ENCODE assay signal across 8 mouse cellular contexts in the genomic region with DNA sequence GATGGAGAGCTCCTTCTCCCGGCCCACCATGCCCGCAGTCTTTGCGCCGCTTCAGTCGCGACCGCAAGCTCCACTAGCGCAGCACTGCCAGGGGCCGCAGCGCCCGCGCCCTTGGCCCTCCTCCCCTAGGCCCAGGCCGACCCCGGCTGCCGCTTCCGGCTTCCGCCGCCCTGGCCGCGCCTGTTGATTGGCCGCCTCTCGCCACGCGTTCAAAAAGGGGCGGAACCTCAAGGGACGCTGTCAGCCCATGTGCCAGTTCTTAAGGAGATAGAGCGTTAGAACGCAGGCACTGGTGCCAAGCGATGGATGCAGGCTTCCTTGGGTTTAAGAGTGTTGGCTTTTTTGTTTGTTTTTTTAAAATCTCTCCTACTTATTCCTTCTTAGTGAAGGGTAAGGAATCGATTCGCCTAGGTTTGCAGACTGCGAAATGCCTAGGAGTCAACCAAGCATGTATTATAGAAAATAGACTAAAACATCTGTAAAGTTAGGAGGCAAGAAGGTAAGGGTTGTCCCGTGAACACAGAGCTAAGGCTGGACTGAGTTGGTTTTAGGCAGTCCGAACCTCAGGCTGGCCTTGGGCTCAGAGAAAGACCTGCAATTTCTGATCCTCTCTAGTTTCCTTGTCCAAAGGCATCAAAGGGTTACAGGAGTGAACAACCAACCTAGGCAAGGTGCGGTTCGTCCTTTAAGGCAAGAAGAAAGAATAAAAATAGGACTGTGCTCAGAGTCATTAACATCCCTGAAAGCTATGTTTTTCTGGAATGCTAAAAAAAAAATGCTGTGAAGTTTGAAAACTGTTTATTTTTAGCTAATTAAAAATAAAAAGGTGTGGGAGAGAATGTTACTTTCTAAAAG. TPM values are rescaled to one million over a fixed set of nuclear protein-coding genes. Genes with fewer than 3 reads are reported as not detected.
DNase-seq lines count a peak whose midpoint lies in the region; ATAC-seq and TF ChIP-seq lines count a peak whose summit lies in the region.

No protein-coding gene starts in this region.

- H3K27ac ChIP-seq in ES-E14 (ENCODE audit: insufficient read depth, low read depth, low read length, poor library complexity, severe bottlenecking): peak overlapping the region; percentile 98; the same call in 1 of the 2 replicates
- peak overlapping the region; percentile 76 for H3K27ac ChIP-seq in forebrain, embryonic 16.5 days (ENCODE audit: low read length)
- H3K27ac ChIP-seq in lung, embryonic 15.5 days: peak overlapping the region; percentile 95

- DNase-seq in ES-E14 (ENCODE audit: low read depth, low spot score): peak; percentile 88
- DNase-seq in cerebellum, adult 11-12 months: peak; percentile 93
- DNase-seq in heart, postnatal 4 days: peak; percentile 96
- peak; percentile 91 for DNase-seq in layer of hippocampus, adult 8-10 months (ENCODE audit: low spot score in 2 of 2)
- DNase-seq in ovary, adult 18-20 months (ENCODE audit: low spot score): peak; percentile 91
- DNase-seq in thymus, postnatal 0 days (ENCODE audit: low spot score): peak; percentile 95

- H3K9ac ChIP-seq in ES-E14 (ENCODE audit: insufficient read depth, low read depth, low read length, poor library complexity, severe bottlenecking): peak overlapping the region; percentile 74
- H3K9ac ChIP-seq in forebrain, embryonic 16.5 days (replicated peaks; ENCODE audit: low read depth, low read length): peak overlapping the region; percentile 76
- peak overlapping the region; percentile 68 for H3K9ac ChIP-seq in lung, embryonic 15.5 days

- H3K4me2 ChIP-seq in forebrain, embryonic 16.5 days (ENCODE audit: low read length): peak overlapping the region; percentile 98
- H3K4me2 ChIP-seq in lung, embryonic 15.5 days: peak overlapping the region; percentile 89

- peaks cover 7% of the 10 kb centered on the region for H3K36me3 ChIP-seq in ES-E14 (ENCODE audit: control insufficient read depth, insufficient read depth, low read length, poor library complexity, severe bottlenecking)
- no peaks in the 10 kb centered on the region for H3K36me3 ChIP-seq in forebrain, embryonic 16.5 days (ENCODE audit: control insufficient read depth, insufficient read depth)
- no peaks in the 10 kb centered on the region for H3K36me3 ChIP-seq in lung, embryonic 15.5 days

- peaks cover 2 to 10% of the 10 kb centered on the region in 2 experiments; a peak in 2 of 4 replicates for H3K4me1 ChIP-seq in ES-E14 (ENCODE audit: control insufficient read depth in 2 of 2, insufficient read depth in 2 of 2, low read length in 2 of 2, poor library complexity in 1 of 2)
- H3K4me1 ChIP-seq in forebrain, embryonic 16.5 days (replicated peaks; ENCODE audit: control insufficient read depth, insufficient read depth, low read length): peaks cover 36% of the 10 kb centered on the region
- H3K4me1 ChIP-seq in lung, embryonic 15.5 days: peaks cover 22% of the 10 kb centered on the region

- under 1% methylated on average over 35 of the region's 36 CpGs for WGBS in forebrain, embryonic 16.5 days
- 0% methylated on average over 36 of the region's 36 CpGs for WGBS in lung, embryonic 15.5 days

- ATAC-seq in forebrain, embryonic 16.5 days: peak; percentile 98
- peak; percentile 96 for ATAC-seq in lung, embryonic 15.5 days (ENCODE audit: borderline replicate concordance, extremely low read depth, low FRiP score, low TSS enrichment)

- H3K9me3 ChIP-seq in ES-E14 (ENCODE audit: control insufficient read depth, insufficient read depth, low read depth, low read length): no peaks in the 10 kb centered on the region
- no peaks in the 10 kb centered on the region for H3K9me3 ChIP-seq in forebrain, embryonic 16.5 days (ENCODE audit: control insufficient read depth, low read length)
- H3K9me3 ChIP-seq in lung, embryonic 15.5 days: no peaks in the 10 kb centered on the region

- peak overlapping the region; percentile 89 to 93 for H3K4me3 ChIP-seq in ES-E14 (ENCODE audit: insufficient read depth in 1 of 2, low read depth in 1 of 2, low read length in 2 of 2, poor library complexity in 1 of 2, severe bottlenecking in 1 of 2)
- H3K4me3 ChIP-seq in forebrain, embryonic 16.5 days (replicated peaks; ENCODE audit: low read length): peak overlapping the region; percentile 83
- H3K4me3 ChIP-seq in lung, embryonic 15.5 days: peak overlapping the region; percentile 92

- in situ Hi-C loops in ES-E14 (cut with MboI; ENCODE audit: low sequenced_read_pairs in 2 of 2, unreplicated experiment in 2 of 2): no loop called here

- no peaks in the 10 kb centered on the region for H3K27me3 ChIP-seq in forebrain, embryonic 16.5 days (replicated peaks; ENCODE audit: control insufficient read depth, insufficient read depth, low read length)
- H3K27me3 ChIP-seq in lung, embryonic 15.5 days: no peaks in the 10 kb centered on the region

TF ChIP-seq in ES-E14, 5 proteins besides CTCF, POLR2A, EP300 and RAD21:
- TF ChIP-seq HCFC1 (IDR thresholded peaks at IDR 0.05; ENCODE audit: borderline replicate concordance, insufficient read depth, low read length) (0 out of 2 replicates have a peak, but pooled peaks have one; percentile 22), ZC3H11A (IDR thresholded peaks at IDR 0.05; ENCODE audit: borderline replicate concordance, low read depth, low read length) (no peak)

RNA-seq across cellular contexts. Expression of a gene that starts 2.3 kb away (rescaled TPM):
- 81.1 and 86.3 TPM in 2 replicates for total RNA-seq in ES-E14 (2012; rRNA removed)
- 79.9 and 95.1 TPM in 2 replicates for polyA plus RNA-seq in forebrain, embryonic 16.5 days (2015; fragmentation: Nextera tagmentation; extraction: Ambion mirVana)
- 10 to 100 TPM; 89.0 TPM for total RNA-seq in heart, postnatal 4 days (2021)
- 100 to 1,000 TPM; 120 to 127 (median 125) TPM for total RNA-seq in layer of hippocampus, adult 8-10 months (2022)
- 92.6 and 94.4 TPM in 2 replicates for polyA plus RNA-seq in lung, embryonic 15.5 days (2015; fragmentation: Nextera tagmentation; extraction: Ambion mirVana)
- 133 and 139 TPM in 2 replicates for polyA plus RNA-seq in thymus, postnatal 0 days (2015; fragmentation: Nextera tagmentation; extraction: Ambion mirVana)

RNA-seq across cellular contexts. Expression of a gene that starts 40.5 kb away (rescaled TPM):
- 108 TPM in 2 replicates for total RNA-seq in ES-E14 (2012; rRNA removed)
- polyA plus RNA-seq in forebrain, embryonic 16.5 days (2015; fragmentation: Nextera tagmentation; extraction: Ambion mirVana): 16.8 and 19.1 TPM in 2 replicates
- 10 to 100 TPM; 36.3 to 43.2 TPM for total RNA-seq in heart, postnatal 4 days (2021)
- under 1 TPM in 3 of 4 experiments, not detected in 1; 0.37 to 0.57 (median 0.45) TPM for total RNA-seq in layer of hippocampus, adult 8-10 months (2022)
- 51.7 and 57.0 TPM in 2 replicates for polyA plus RNA-seq in lung, embryonic 15.5 days (2015; fragmentation: Nextera tagmentation; extraction: Ambion mirVana)
- polyA plus RNA-seq in thymus, postnatal 0 days (2015; fragmentation: Nextera tagmentation; extraction: Ambion mirVana): 47.1 and 51.6 TPM in 2 replicates

RNA-seq across cellular contexts. Expression of a gene that starts 40.7 kb away (rescaled TPM):
- total RNA-seq in ES-E14 (2012; rRNA removed): 124 and 133 TPM in 2 replicates
- polyA plus RNA-seq in forebrain, embryonic 16.5 days (2015; fragmentation: Nextera tagmentation; extraction: Ambion mirVana): 69.9 and 81.5 TPM in 2 replicates
- 10 to 100 TPM; 30.6 to 31.7 TPM for total RNA-seq in heart, postnatal 4 days (2021)
- 10 to 100 TPM; 16.7 to 21.6 (median 18.3) TPM for total RNA-seq in layer of hippocampus, adult 8-10 months (2022)
- 156 and 161 TPM in 2 replicates for polyA plus RNA-seq in lung, embryonic 15.5 days (2015; fragmentation: Nextera tagmentation; extraction: Ambion mirVana)
- 144 and 146 TPM in 2 replicates for polyA plus RNA-seq in thymus, postnatal 0 days (2015; fragmentation: Nextera tagmentation; extraction: Ambion mirVana)

Comparison
In these comparisons a context has a peak if more than half of its experiments do, and no peak if none do; other contexts are left out.
1. Peak in every context shown above with its lines: DNase-seq, ATAC-seq, H3K4me3 ChIP-seq and H3K27ac ChIP-seq.
2. RNA of a gene that starts 40.5 kb away (total RNA-seq): 108 TPM in ES-E14 and 36.3 to 43.2 TPM in heart, postnatal 4 days; 0.37 to 0.57 TPM in layer of hippocampus, adult 8-10 months; every median in the first group is over 10 times any median in the second.